Mouse (Mus musculus) cortical plate, adult 2 months (tissue): ENCODE results near the gene C1qtnf6. TPM values are rescaled to one million over a fixed set of nuclear protein-coding genes. Genes with fewer than 3 reads are reported as not detected.

Experiments
- H3K27ac ChIP-seq: fragments of 200-500 bp; 2 replicates; pipeline ENCODE4 v1.5.1; 2012; ENCODE audit warnings: low read length, control low read depth, inconsistent platforms; ENCODE audit not compliant: insufficient read depth
- H3K4me1 ChIP-seq: fragments of 200-500 bp; 2 replicates; pipeline ENCODE4 v1.6.1; 2011; ENCODE audit warnings: low read length; ENCODE audit not compliant: control insufficient read depth, insufficient read depth
- H3K4me3 ChIP-seq: fragments of 200-500 bp; 2 replicates; pipeline ENCODE4 v1.5.1; 2011; ENCODE audit warnings: mild to moderate bottlenecking, low read length, control low read depth; ENCODE audit not compliant: insufficient read depth
- CTCF ChIP-seq: fragments of 200-500 bp; IDR thresholded peaks from 2 replicates; pipeline ENCODE4 v1.5.1; 2011; ENCODE audit warnings: mild to moderate bottlenecking, control low read depth, low read length; ENCODE audit not compliant: insufficient read depth; ENCODE audit errors: extremely low read depth
- POLR2A ChIP-seq: fragments of 200-500 bp; IDR thresholded peaks from 2 replicates; pipeline ENCODE4 v1.6.1; 2011; ENCODE audit warnings: mild to moderate bottlenecking, low read length, control low read depth; ENCODE audit not compliant: insufficient read depth; ENCODE audit errors: extremely low read depth
- polyA plus RNA-seq: library from polyadenylated mRNA; depleted of rRNA; stranded (reverse); fragments of >200 nt; gene quantifications from 2 replicates; pipeline ENCODE4 v1.2.3, GENCODE M21; 2012

The C1qtnf6 gene
- polyA plus RNA-seq, 1 experiment: 3.6 TPM

GRCm38 (mm10) chr15:78489248-78489647 lies 42.0 kb downstream of the C1qtnf6 start:
- Histone ChIP-seq H3K27ac (no peak overlapping the region), H3K4me1 (no peaks in the 10 kb centered on the region), H3K4me3 (no peak overlapping the region)
- no peak for TF ChIP-seq CTCF
- no peak for TF ChIP-seq POLR2A

GRCm38 (mm10) chr15:78487066-78487465 lies 44.1 kb downstream of the C1qtnf6 start:
- TF ChIP-seq POLR2A (no peak), CTCF (no peak)
- no peak overlapping the region for H3K27ac ChIP-seq
- no peak overlapping the region for H3K4me3 ChIP-seq
- H3K4me1 ChIP-seq: no peaks in the 10 kb centered on the region

GRCm38 (mm10) chr15:78486564-78486963 lies 44.7 kb downstream of the C1qtnf6 start:
- no peak overlapping the region for H3K27ac ChIP-seq
- H3K4me1 ChIP-seq: no peaks in the 10 kb centered on the region
- no peak overlapping the region for H3K4me3 ChIP-seq
- TF ChIP-seq POLR2A (no peak), CTCF (no peak)

GRCm38 (mm10) chr15:78483311-78483710 lies 47.9 kb downstream of the C1qtnf6 start:
- Histone ChIP-seq H3K27ac (no peak overlapping the region), H3K4me1 (no peaks in the 10 kb centered on the region)

GRCm38 (mm10) chr15:78482518-78482917 lies 48.7 kb downstream of the C1qtnf6 start:
- Histone ChIP-seq H3K4me1 (no peaks in the 10 kb centered on the region), H3K27ac (no peak overlapping the region), H3K4me3 (no peak overlapping the region)
- TF ChIP-seq POLR2A (no peak), CTCF (no peak)

More at GRCm38 (mm10) chr15:78483311-78483710, 47.9 kb downstream of the C1qtnf6 start:
- TF ChIP-seq CTCF (no peak), POLR2A (no peak)
- H3K4me3 ChIP-seq: no peak overlapping the region

- H3K4me1 ChIP-seq: no peaks in the 10 kb centered on the region
- H3K27ac ChIP-seq: no peak overlapping the region
- no peak overlapping the region for H3K4me3 ChIP-seq
- no peak for TF ChIP-seq CTCF
Measured at GRCm38 (mm10) chr15:78481448-78482000, 49.7 kb downstream of the C1qtnf6 start.

GRCm38 (mm10) chr15:78480991-78481390 lies 50.2 kb downstream of the C1qtnf6 start:
- H3K4me3 ChIP-seq: no peak overlapping the region
- no peaks in the 10 kb centered on the region for H3K4me1 ChIP-seq
- no peak overlapping the region for H3K27ac ChIP-seq
- TF ChIP-seq POLR2A: no peak
- TF ChIP-seq CTCF: no peak

- TF ChIP-seq POLR2A (no peak), CTCF (no peak)
- H3K27ac ChIP-seq: no peak overlapping the region
- H3K4me1 ChIP-seq: no peaks in the 10 kb centered on the region
- no peak overlapping the region for H3K4me3 ChIP-seq
Measured at GRCm38 (mm10) chr15:78480111-78480510, 51.1 kb downstream of the C1qtnf6 start.

- H3K4me1 ChIP-seq: no peaks in the 10 kb centered on the region
- no peak overlapping the region for H3K4me3 ChIP-seq
- TF ChIP-seq CTCF: no peak
- TF ChIP-seq POLR2A: no peak
- H3K27ac ChIP-seq: no peak overlapping the region
Measured at GRCm38 (mm10) chr15:78479470-78479869, 51.7 kb downstream of the C1qtnf6 start.

- no peak overlapping the region for H3K4me3 ChIP-seq
- TF ChIP-seq CTCF (no peak), POLR2A (no peak)
- H3K27ac ChIP-seq: no peak overlapping the region
- no peaks in the 10 kb centered on the region for H3K4me1 ChIP-seq
Measured at GRCm38 (mm10) chr15:78478073-78478472, 53.1 kb downstream of the C1qtnf6 start.

- Histone ChIP-seq H3K4me3 (no peak overlapping the region), H3K27ac (no peak overlapping the region), H3K4me1 (no peaks in the 10 kb centered on the region)
- no peak for TF ChIP-seq CTCF
- TF ChIP-seq POLR2A: no peak
Measured at GRCm38 (mm10) chr15:78476878-78477277, 54.3 kb downstream of the C1qtnf6 start.
